Mouse (Mus musculus): ENCODE results near the gene Zfp664. TPM values are rescaled to one million over a fixed set of nuclear protein-coding genes. Genes with fewer than 3 reads are reported as not detected.
A peak's percentile ranks its signal among the peaks of the same experiment; 100 is the strongest.

Gene Zfp664
- polyA plus RNA-seq, 1 experiment: 54.0 TPM

GRCm38 (mm10) chr5:124861463-124861862 lies 1.0 kb upstream of the Zfp664 start:
- TF ChIP-seq POLR2A (IDR thresholded peaks at IDR 0.05; ENCODE audit: low read depth, low read length) (no peak), CTCF (IDR thresholded peaks at IDR 0.05; ENCODE audit: borderline replicate concordance, insufficient read depth, low read length) (no peak)
- Histone ChIP-seq H3K4me1 (ENCODE audit: control insufficient read depth, insufficient read depth, low read length) (0 out of 2 replicates have a peak, but pooled peaks cover 3% of the 10 kb centered on the region), H3K27ac (ENCODE audit: insufficient read depth, low read length) (no peak overlapping the region)

GRCm38 (mm10) chr5:124862871-124863741 lies 615 bp downstream of the Zfp664 start:
- Histone ChIP-seq H3K4me3 (ENCODE audit: insufficient read depth, low read length) (peak overlapping the region; percentile 75), H3K4me1 (ENCODE audit: control insufficient read depth, insufficient read depth, low read length) (0 out of 2 replicates have a peak, but pooled peaks cover 3% of the 10 kb centered on the region), H3K27ac (ENCODE audit: insufficient read depth, low read length) (no peak overlapping the region)
- TF ChIP-seq CTCF (IDR thresholded peaks at IDR 0.05; ENCODE audit: borderline replicate concordance, insufficient read depth, low read length) (no peak), POLR2A (IDR thresholded peaks at IDR 0.05; ENCODE audit: low read depth, low read length) (no peak)

More at GRCm38 (mm10) chr5:124861463-124861862, 1.0 kb upstream of the Zfp664 start:
- peak overlapping the region; percentile 89 for H3K4me3 ChIP-seq (ENCODE audit: insufficient read depth, low read length)

- TF ChIP-seq POLR2A (IDR thresholded peaks at IDR 0.05; ENCODE audit: low read depth, low read length) (no peak), CTCF (IDR thresholded peaks at IDR 0.05; ENCODE audit: borderline replicate concordance, insufficient read depth, low read length) (peak; percentile 41; the same call in 1 of the 2 replicates)
- Histone ChIP-seq H3K4me1 (ENCODE audit: control insufficient read depth, insufficient read depth, low read length) (peaks cover 9% of the 10 kb centered on the region), H3K4me3 (ENCODE audit: insufficient read depth, low read length) (no peak overlapping the region), H3K27ac (ENCODE audit: insufficient read depth, low read length) (no peak overlapping the region)
Measured at GRCm38 (mm10) chr5:124868981-124869380, 6.5 kb downstream of the Zfp664 start.

GRCm38 (mm10) chr5:124872033-124872432 lies 9.5 kb downstream of the Zfp664 start:
- no peak overlapping the region for H3K4me3 ChIP-seq (ENCODE audit: insufficient read depth, low read length)
- 0 out of 2 replicates have a peak overlapping the region, but pooled peaks have one; percentile 1 for H3K27ac ChIP-seq (ENCODE audit: insufficient read depth, low read length)
- TF ChIP-seq CTCF (IDR thresholded peaks at IDR 0.05; ENCODE audit: borderline replicate concordance, insufficient read depth, low read length) (no peak), POLR2A (IDR thresholded peaks at IDR 0.05; ENCODE audit: low read depth, low read length) (no peak)
- peaks cover 5% of the 10 kb centered on the region for H3K4me1 ChIP-seq (ENCODE audit: control insufficient read depth, insufficient read depth, low read length)

- Histone ChIP-seq H3K4me1 (ENCODE audit: control insufficient read depth, insufficient read depth, low read length) (peaks cover 5% of the 10 kb centered on the region), H3K4me3 (ENCODE audit: insufficient read depth, low read length) (no peak overlapping the region), H3K27ac (ENCODE audit: insufficient read depth, low read length) (no peak overlapping the region)
- TF ChIP-seq CTCF (IDR thresholded peaks at IDR 0.05; ENCODE audit: borderline replicate concordance, insufficient read depth, low read length) (no peak), POLR2A (IDR thresholded peaks at IDR 0.05; ENCODE audit: low read depth, low read length) (no peak)
Measured at GRCm38 (mm10) chr5:124873096-124873495, 10.6 kb downstream of the Zfp664 start.

GRCm38 (mm10) chr5:124873890-124874601 lies 11.6 kb downstream of the Zfp664 start:
- Histone ChIP-seq H3K4me3 (ENCODE audit: insufficient read depth, low read length) (no peak overlapping the region), H3K27ac (ENCODE audit: insufficient read depth, low read length) (no peak overlapping the region), H3K4me1 (ENCODE audit: control insufficient read depth, insufficient read depth, low read length) (peaks cover 7% of the 10 kb centered on the region; the same call in 1 of the 2 replicates)
- TF ChIP-seq POLR2A (IDR thresholded peaks at IDR 0.05; ENCODE audit: low read depth, low read length) (no peak), CTCF (IDR thresholded peaks at IDR 0.05; ENCODE audit: borderline replicate concordance, insufficient read depth, low read length) (no peak)

DNA sequence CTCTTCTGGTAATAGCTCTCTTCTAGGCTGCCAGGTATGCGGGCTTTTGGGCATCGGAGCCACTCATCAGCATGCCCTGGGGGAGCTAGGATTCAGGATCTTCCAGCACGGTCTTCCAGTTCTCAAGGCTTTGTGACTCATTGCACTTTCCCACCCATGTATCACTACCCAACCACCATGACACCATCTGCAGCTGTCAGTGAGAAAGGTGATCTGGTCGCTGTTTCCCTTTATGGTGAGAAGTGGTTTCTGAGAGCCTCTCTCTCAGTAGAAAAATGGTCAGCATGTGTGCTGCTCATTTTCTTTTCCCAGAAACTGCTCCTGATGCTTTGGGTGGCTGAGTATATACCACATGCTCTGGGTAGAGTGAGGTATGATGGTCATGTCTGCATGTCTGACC lies 16.8 kb downstream of the Zfp664 start:
- Histone ChIP-seq H3K4me1 (ENCODE audit: control insufficient read depth, insufficient read depth, low read length) (0 out of 2 replicates have a peak, but pooled peaks cover 1% of the 10 kb centered on the region), H3K27ac (ENCODE audit: insufficient read depth, low read length) (no peak overlapping the region), H3K4me3 (ENCODE audit: insufficient read depth, low read length) (no peak overlapping the region)
- no peak for TF ChIP-seq POLR2A (IDR thresholded peaks at IDR 0.05; ENCODE audit: low read depth, low read length)
- no peak for TF ChIP-seq CTCF (IDR thresholded peaks at IDR 0.05; ENCODE audit: borderline replicate concordance, insufficient read depth, low read length)

GRCm38 (mm10) chr5:124879801-124880200 lies 17.3 kb downstream of the Zfp664 start:
- Histone ChIP-seq H3K27ac (ENCODE audit: insufficient read depth, low read length) (no peak overlapping the region), H3K4me3 (ENCODE audit: insufficient read depth, low read length) (no peak overlapping the region), H3K4me1 (ENCODE audit: control insufficient read depth, insufficient read depth, low read length) (0 out of 2 replicates have a peak, but pooled peaks cover 1% of the 10 kb centered on the region)
- TF ChIP-seq POLR2A (IDR thresholded peaks at IDR 0.05; ENCODE audit: low read depth, low read length) (no peak), CTCF (IDR thresholded peaks at IDR 0.05; ENCODE audit: borderline replicate concordance, insufficient read depth, low read length) (no peak)

DNA sequence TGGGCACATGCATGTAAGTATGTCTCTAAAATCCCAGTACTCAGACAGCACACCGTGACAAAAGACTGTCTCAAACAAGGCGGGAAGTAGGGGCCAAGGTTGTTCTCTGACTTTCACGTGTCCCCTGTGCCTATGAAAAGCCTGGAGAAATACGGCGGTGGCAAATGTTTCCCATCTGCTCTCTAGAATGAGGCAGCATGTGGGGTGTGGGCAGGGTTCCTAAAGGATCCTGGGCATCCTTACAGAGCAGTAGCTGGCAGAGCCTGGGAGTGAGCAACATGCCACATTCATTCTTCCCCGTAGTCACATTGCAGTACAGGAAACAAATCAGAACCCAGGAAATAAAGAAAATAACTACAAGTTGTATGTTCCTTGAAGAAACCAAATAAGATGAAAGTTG lies 21.4 kb downstream of the Zfp664 start:
- Histone ChIP-seq H3K4me3 (ENCODE audit: insufficient read depth, low read length) (no peak overlapping the region), H3K27ac (ENCODE audit: insufficient read depth, low read length) (no peak overlapping the region), H3K4me1 (ENCODE audit: control insufficient read depth, insufficient read depth, low read length) (0 out of 2 replicates have a peak, but pooled peaks cover 1% of the 10 kb centered on the region)
- no peak for TF ChIP-seq POLR2A (IDR thresholded peaks at IDR 0.05; ENCODE audit: low read depth, low read length)
